In genomic region chr19:25267247-25267646, GRCm38 (mm10) we compare ENCODE assay signal across 10 mouse cellular contexts. TPM values are rescaled to one million over a fixed set of nuclear protein-coding genes. Genes with fewer than 3 reads are reported as not detected.
DNase-seq lines count a peak whose midpoint lies in the region; ATAC-seq and TF ChIP-seq lines count a peak whose summit lies in the region.
"Had no signal": no experiment of that assay in that cellular context is flagged by ENCODE, and none has a peak within 500 bp of the region (broad histone marks: within the 10 kb centered on the region; RNA-seq: fewer than 3 reads in every experiment).

No protein-coding gene starts in this region.

- no peak overlapping the region for H3K9ac ChIP-seq in embryonic facial prominence, embryonic 13.5 days
- no peak overlapping the region for H3K9ac ChIP-seq in embryonic facial prominence, embryonic 15.5 days

- H3K4me2 ChIP-seq in embryonic facial prominence, embryonic 13.5 days = no peak overlapping the region
- H3K4me2 ChIP-seq in embryonic facial prominence, embryonic 15.5 days (replicated peaks) = no peak overlapping the region

- no peaks in the 10 kb centered on the region for H3K27me3 ChIP-seq in embryonic facial prominence, embryonic 13.5 days
- H3K27me3 ChIP-seq in embryonic facial prominence, embryonic 10.5 days (replicated peaks; ENCODE audit: low read depth, poor library complexity, severe bottlenecking) = no peaks in the 10 kb centered on the region
- no peaks in the 10 kb centered on the region for H3K27me3 ChIP-seq in embryonic facial prominence, embryonic 15.5 days

- WGBS in embryonic facial prominence, embryonic 13.5 days = 41% methylated on average over 6 of the region's 6 CpGs
- WGBS in embryonic facial prominence, embryonic 10.5 days = 43% methylated on average over 6 of the region's 6 CpGs
- WGBS in embryonic facial prominence, embryonic 15.5 days = 30% methylated on average over 6 of the region's 6 CpGs

- no peak for ATAC-seq in embryonic facial prominence, embryonic 13.5 days (ENCODE audit: insufficient number of reproducible peaks, insufficient read depth, low FRiP score, low TSS enrichment, low read depth)
- peak; percentile 34; the same call in 1 of the 2 replicates for ATAC-seq in embryonic facial prominence, embryonic 15.5 days (ENCODE audit: insufficient number of reproducible peaks, low FRiP score, low TSS enrichment, low read depth)

- DNase-seq in embryonic facial prominence, embryonic 10.5 days (ENCODE audit: low spot score) = no peak
- no peak for DNase-seq in layer of hippocampus, adult 2 months (ENCODE audit: low spot score in 2 of 2)
- DNase-seq in layer of hippocampus, postnatal 14 days (ENCODE audit: low spot score in 2 of 2) = no peak
- peak; percentile 63 for DNase-seq in lung, postnatal 36 days
- no peak for DNase-seq in natural killer cell, adult 2 months (ENCODE audit: low spot score in 2 of 2)
- DNase-seq in gastrocnemius, postnatal 25 days = no peak

- H3K36me3 ChIP-seq in embryonic facial prominence, embryonic 13.5 days = no peaks in the 10 kb centered on the region
- H3K36me3 ChIP-seq in embryonic facial prominence, embryonic 10.5 days (replicated peaks) = no peaks in the 10 kb centered on the region
- no peaks in the 10 kb centered on the region for H3K36me3 ChIP-seq in embryonic facial prominence, embryonic 15.5 days

- no peak overlapping the region for H3K4me3 ChIP-seq in embryonic facial prominence, embryonic 13.5 days
- no peak overlapping the region for H3K4me3 ChIP-seq in embryonic facial prominence, embryonic 10.5 days
- H3K4me3 ChIP-seq in layer of hippocampus, adult 2 months = no peak overlapping the region
- no peak overlapping the region for H3K4me3 ChIP-seq in embryonic facial prominence, embryonic 15.5 days (replicated peaks)
- H3K4me3 ChIP-seq: heart, adult 2 months had no signal

- H3K27ac ChIP-seq in embryonic facial prominence, embryonic 13.5 days = peak overlapping the region; percentile 39; the same call in 1 of the 2 replicates
- H3K27ac ChIP-seq in embryonic facial prominence, embryonic 10.5 days (replicated peaks) = no peak overlapping the region
- peak overlapping the region; percentile 47 for H3K27ac ChIP-seq in layer of hippocampus, adult 2 months
- peak overlapping the region; percentile 48; the same call in 1 of the 2 replicates for H3K27ac ChIP-seq in embryonic facial prominence, embryonic 15.5 days (replicated peaks)
- H3K27ac ChIP-seq: heart, adult 2 months; macrophage had no signal

- H3K9me3 ChIP-seq in embryonic facial prominence, embryonic 13.5 days = no peaks in the 10 kb centered on the region
- no peaks in the 10 kb centered on the region for H3K9me3 ChIP-seq in embryonic facial prominence, embryonic 10.5 days
- H3K9me3 ChIP-seq in embryonic facial prominence, embryonic 15.5 days (replicated peaks) = no peaks in the 10 kb centered on the region

- H3K4me1 ChIP-seq in embryonic facial prominence, embryonic 13.5 days = peaks cover 21% of the 10 kb centered on the region
- peaks cover 31% of the 10 kb centered on the region for H3K4me1 ChIP-seq in embryonic facial prominence, embryonic 10.5 days
- peaks cover 23% of the 10 kb centered on the region for H3K4me1 ChIP-seq in embryonic facial prominence, embryonic 15.5 days

- TF ChIP-seq CTCF in layer of hippocampus, adult 2 months (conservative IDR thresholded peaks at IDR 0.05) = no peak

RNA-seq across cellular contexts. Expression of gene Kank1, which starts 30.5 kb away (rescaled TPM):
- 22.0 and 23.0 TPM in 2 replicates for polyA plus RNA-seq in embryonic facial prominence, embryonic 13.5 days (2015; fragmentation: Nextera tagmentation; extraction: Ambion mirVana)
- 20.5 and 23.5 TPM in 2 replicates for polyA plus RNA-seq in embryonic facial prominence, embryonic 10.5 days (2016; fragmentation: Nextera tagmentation; extraction: Ambion mirVana)
- 10 to 100 TPM; 18.5 to 20.1 TPM for total RNA-seq in layer of hippocampus, adult 2 months (2021)
- total RNA-seq in layer of hippocampus, postnatal 14 days (2021) = 10 to 100 TPM; 42.7 to 45.0 TPM
- polyA plus RNA-seq in embryonic facial prominence, embryonic 15.5 days (2015; fragmentation: Nextera tagmentation; extraction: Ambion mirVana) = 26.2 and 26.6 TPM in 2 replicates
- 10 to 100 TPM; 15.0 to 15.2 TPM for total RNA-seq in gastrocnemius, postnatal 25 days (2021)
- polyA plus RNA-seq: macrophage had no signal
